Mouse (Mus musculus) megakaryocyte, embryonic 14.5 days (primary cell): Measurements from ENCODE around the gene Olfr522. TPM values are rescaled to one million over a fixed set of nuclear protein-coding genes. Genes with fewer than 3 reads are reported as not detected.

Experiments used
- H3K27me3 ChIP-seq: replicated peaks from 2 replicates; pipeline ENCODE3; 2012; ENCODE audit warnings: inconsistent platforms
- H3K36me3 ChIP-seq: replicated peaks from 2 replicates; pipeline ENCODE3; 2012; ENCODE audit warnings: low read length, inconsistent platforms, mixed read lengths
- H3K4me1 ChIP-seq: 2 replicates; pipeline ENCODE4 v1.6.1; 2012; ENCODE audit warnings: inconsistent platforms
- H3K4me3 ChIP-seq: replicated peaks from 2 replicates; pipeline ENCODE3; 2012; ENCODE audit warnings: moderate library complexity, mild to moderate bottlenecking, inconsistent platforms
- H3K9me3 ChIP-seq: 2 replicates; pipeline ENCODE4 v1.6.1; 2012; ENCODE audit warnings: inconsistent platforms
- FLI1 ChIP-seq: IDR thresholded peaks from 2 replicates; pipeline ENCODE4 v1.6.1; 2012; ENCODE audit warnings: low read length, inconsistent platforms, mixed read lengths
- GATA1 ChIP-seq: IDR thresholded peaks from 3 replicates; pipeline ENCODE4 v1.6.1; 2012; ENCODE audit warnings: mixed read lengths, low read length, inconsistent platforms, borderline replicate concordance
- polyA plus RNA-seq: library from polyadenylated mRNA; stranded (reverse); fragments of >175 nt; gene quantifications from 2 replicates; pipeline ENCODE4 v1.2.3, GENCODE M21; 2012; ENCODE audit warnings: low replicate concordance; ENCODE audit not compliant: insufficient read depth

Gene Olfr522
- polyA plus RNA-seq, 1 experiment: not detected

- TF ChIP-seq GATA1: no peak
- TF ChIP-seq FLI1: no peak
- H3K4me1 ChIP-seq: peaks cover 3% of the 10 kb centered on the region; the same call in 1 of the 2 replicates
- peaks cover 20% of the 10 kb centered on the region for H3K27me3 ChIP-seq
Observed at GRCm38 (mm10) chr7:140190435-140190834, 25.9 kb upstream of the Olfr522 start.

GRCm38 (mm10) chr7:140188391-140189328 lies 24.1 kb upstream of the Olfr522 start:
- H3K27me3 ChIP-seq: peaks cover 26% of the 10 kb centered on the region
- peaks cover 3% of the 10 kb centered on the region; the same call in 1 of the 2 replicates for H3K4me1 ChIP-seq
- H3K4me3 ChIP-seq: no peak overlapping the region
- no peaks in the 10 kb centered on the region for H3K36me3 ChIP-seq
- TF ChIP-seq GATA1 (no peak), FLI1 (no peak)
- H3K9me3 ChIP-seq: no peaks in the 10 kb centered on the region

More at GRCm38 (mm10) chr7:140190435-140190834, 25.9 kb upstream of the Olfr522 start:
- Histone ChIP-seq H3K36me3 (no peaks in the 10 kb centered on the region), H3K9me3 (no peaks in the 10 kb centered on the region), H3K4me3 (no peak overlapping the region)

GRCm38 (mm10) chr7:140187721-140188390 lies 23.3 kb upstream of the Olfr522 start:
- H3K9me3 ChIP-seq: no peaks in the 10 kb centered on the region
- no peaks in the 10 kb centered on the region for H3K36me3 ChIP-seq
- no peak overlapping the region for H3K4me3 ChIP-seq
- no peak for TF ChIP-seq FLI1
- peaks cover 3% of the 10 kb centered on the region; the same call in 1 of the 2 replicates for H3K4me1 ChIP-seq
- peaks cover 24% of the 10 kb centered on the region for H3K27me3 ChIP-seq

GRCm38 (mm10) chr7:140186646-140187620 lies 22.4 kb upstream of the Olfr522 start:
- no peaks in the 10 kb centered on the region for H3K36me3 ChIP-seq
- H3K27me3 ChIP-seq: peaks cover 22% of the 10 kb centered on the region
- H3K4me3 ChIP-seq: no peak overlapping the region
- no peaks in the 10 kb centered on the region for H3K9me3 ChIP-seq
- H3K4me1 ChIP-seq: peaks cover 3% of the 10 kb centered on the region; the same call in 1 of the 2 replicates
- TF ChIP-seq FLI1 (no peak), GATA1 (no peak)

- Histone ChIP-seq H3K4me1 (no peaks in the 10 kb centered on the region; the same call in 1 of the 2 replicates), H3K4me3 (no peak overlapping the region), H3K9me3 (no peaks in the 10 kb centered on the region), H3K36me3 (no peaks in the 10 kb centered on the region), H3K27me3 (peaks cover 19% of the 10 kb centered on the region)
- TF ChIP-seq FLI1 (no peak), GATA1 (no peak)
Observed at GRCm38 (mm10) chr7:140184206-140184605, 19.6 kb upstream of the Olfr522 start.

GRCm38 (mm10) chr7:140180692-140181091 lies 16.1 kb upstream of the Olfr522 start:
- H3K27me3 ChIP-seq: peaks cover 39% of the 10 kb centered on the region
- no peaks in the 10 kb centered on the region for H3K4me1 ChIP-seq
- no peaks in the 10 kb centered on the region for H3K9me3 ChIP-seq
- TF ChIP-seq FLI1: no peak
- TF ChIP-seq GATA1: no peak
- H3K4me3 ChIP-seq: no peak overlapping the region
- no peaks in the 10 kb centered on the region for H3K36me3 ChIP-seq

GRCm38 (mm10) chr7:140179176-140179575 lies 14.6 kb upstream of the Olfr522 start:
- TF ChIP-seq FLI1: no peak
- no peak for TF ChIP-seq GATA1

GRCm38 (mm10) chr7:140172936-140173335 lies 8.4 kb upstream of the Olfr522 start, which contains the start of gene Olfr523:
Olfr523 (plus strand) TSS chr7:140173217.
- no peaks in the 10 kb centered on the region for H3K36me3 ChIP-seq
- H3K4me1 ChIP-seq: no peaks in the 10 kb centered on the region
- no peak within 1 kb of the TSS for H3K4me3 ChIP-seq
- peaks cover 50% of the 10 kb centered on the region for H3K27me3 ChIP-seq
- TF ChIP-seq GATA1 (no peak), FLI1 (no peak)
- peaks cover 11% of the 10 kb centered on the region for H3K9me3 ChIP-seq

More at GRCm38 (mm10) chr7:140179176-140179575, 14.6 kb upstream of the Olfr522 start:
- peaks cover 44% of the 10 kb centered on the region for H3K27me3 ChIP-seq
- no peaks in the 10 kb centered on the region for H3K36me3 ChIP-seq
- H3K9me3 ChIP-seq: no peaks in the 10 kb centered on the region
- no peak overlapping the region for H3K4me3 ChIP-seq
- no peaks in the 10 kb centered on the region for H3K4me1 ChIP-seq

GRCm38 (mm10) chr7:140170863-140171262 lies 6.3 kb upstream of the Olfr522 start:
- peaks cover 34% of the 10 kb centered on the region for H3K27me3 ChIP-seq
- no peaks in the 10 kb centered on the region for H3K4me1 ChIP-seq
- H3K36me3 ChIP-seq: no peaks in the 10 kb centered on the region
- TF ChIP-seq GATA1 (no peak), FLI1 (no peak)
- peaks cover 21% of the 10 kb centered on the region for H3K9me3 ChIP-seq
- H3K4me3 ChIP-seq: no peak overlapping the region
